Mouse (Mus musculus): ENCODE measurements around the gene Lekr1. TPM values are rescaled to one million over a fixed set of nuclear protein-coding genes. Genes with fewer than 3 reads are reported as not detected.
A peak's percentile ranks its signal among the peaks of the same experiment; 100 is the strongest.

The Lekr1 gene
- polyA plus RNA-seq, 1 experiment from 2014 or later: 3.7 TPM

GRCm38 (mm10) chr3:65658721-65659619 lies 7.1 kb upstream of the Lekr1 start:
- no peaks in the 10 kb centered on the region for H3K9me3 ChIP-seq
- WGBS: under 1% methylated on average over 72 of the region's 72 CpGs

GRCm38 (mm10) chr3:65659620-65659932 lies 6.5 kb upstream of the Lekr1 start:
- H3K27ac ChIP-seq: peak overlapping the region; percentile 93
- DNase-seq (ENCODE audit: low spot score): no peak
- 3% methylated on average over 9 of the region's 9 CpGs for WGBS
- H3K4me1 ChIP-seq (replicated peaks): peaks cover 40% of the 10 kb centered on the region
- peaks cover 42% of the 10 kb centered on the region for H3K27me3 ChIP-seq (ENCODE audit: insufficient read depth, poor library complexity, severe bottlenecking)
- no peaks in the 10 kb centered on the region for H3K9me3 ChIP-seq
- H3K4me3 ChIP-seq: peak overlapping the region; percentile 76
- no peaks in the 10 kb centered on the region for H3K36me3 ChIP-seq

More at GRCm38 (mm10) chr3:65658721-65659619, 7.1 kb upstream of the Lekr1 start:
- Histone ChIP-seq H3K36me3 (no peaks in the 10 kb centered on the region), H3K27me3 (ENCODE audit: insufficient read depth, poor library complexity, severe bottlenecking) (peaks cover 40% of the 10 kb centered on the region), H3K27ac (peak overlapping the region; percentile 93), H3K4me1 (replicated peaks) (peaks cover 40% of the 10 kb centered on the region), H3K4me3 (peak overlapping the region; percentile 76)
- DNase-seq (ENCODE audit: low spot score): peak; percentile 79

GRCm38 (mm10) chr3:65660336-65660735 lies 5.7 kb upstream of the Lekr1 start:
- no peak overlapping the region for H3K4me3 ChIP-seq
- no peaks in the 10 kb centered on the region for H3K9me3 ChIP-seq
- H3K27ac ChIP-seq: no peak overlapping the region
- peaks cover 40% of the 10 kb centered on the region for H3K27me3 ChIP-seq (ENCODE audit: insufficient read depth, poor library complexity, severe bottlenecking)
- DNase-seq (ENCODE audit: low spot score): no peak
- peaks cover 34% of the 10 kb centered on the region for H3K4me1 ChIP-seq (replicated peaks)
- no peaks in the 10 kb centered on the region for H3K36me3 ChIP-seq
- 87% methylated on average over 4 of the region's 4 CpGs for WGBS

GRCm38 (mm10) chr3:65661731-65662130 lies 4.3 kb upstream of the Lekr1 start:
- Histone ChIP-seq H3K9me3 (no peaks in the 10 kb centered on the region), H3K36me3 (no peaks in the 10 kb centered on the region), H3K4me1 (replicated peaks) (peaks cover 40% of the 10 kb centered on the region), H3K27ac (no peak overlapping the region), H3K27me3 (ENCODE audit: insufficient read depth, poor library complexity, severe bottlenecking) (peaks cover 30% of the 10 kb centered on the region), H3K4me3 (no peak overlapping the region)
- WGBS: 83% methylated on average over 3 of the region's 3 CpGs
- DNase-seq (ENCODE audit: low spot score): no peak

- Histone ChIP-seq H3K4me1 (replicated peaks) (peaks cover 26% of the 10 kb centered on the region), H3K27ac (no peak overlapping the region), H3K4me3 (no peak overlapping the region), H3K9me3 (no peaks in the 10 kb centered on the region), H3K36me3 (no peaks in the 10 kb centered on the region), H3K27me3 (ENCODE audit: insufficient read depth, poor library complexity, severe bottlenecking) (peaks cover 17% of the 10 kb centered on the region)
- no peak for DNase-seq (ENCODE audit: low spot score)
- 78% methylated on average over 11 of the region's 11 CpGs for WGBS
Observed at GRCm38 (mm10) chr3:65663176-65663575, 2.9 kb upstream of the Lekr1 start.

- 51% methylated on average over 6 of the region's 6 CpGs for WGBS
- H3K4me3 ChIP-seq: no peak overlapping the region
- H3K9me3 ChIP-seq: no peaks in the 10 kb centered on the region
Observed at GRCm38 (mm10) chr3:65670216-65670615, 4.2 kb downstream of the Lekr1 start.

GRCm38 (mm10) chr3:65673725-65674124 lies 7.7 kb downstream of the Lekr1 start:
- H3K9me3 ChIP-seq: no peaks in the 10 kb centered on the region
- peaks cover 13% of the 10 kb centered on the region for H3K4me1 ChIP-seq (replicated peaks)
- H3K27me3 ChIP-seq (ENCODE audit: insufficient read depth, poor library complexity, severe bottlenecking): no peaks in the 10 kb centered on the region
- no peak overlapping the region for H3K4me3 ChIP-seq
- no peaks in the 10 kb centered on the region for H3K36me3 ChIP-seq
- no peak overlapping the region for H3K27ac ChIP-seq
- DNase-seq (ENCODE audit: low spot score): no peak
- 63% methylated on average over 8 of the region's 8 CpGs for WGBS

More at GRCm38 (mm10) chr3:65670216-65670615, 4.2 kb downstream of the Lekr1 start:
- no peak for DNase-seq (ENCODE audit: low spot score)
- Histone ChIP-seq H3K27me3 (ENCODE audit: insufficient read depth, poor library complexity, severe bottlenecking) (no peaks in the 10 kb centered on the region), H3K36me3 (no peaks in the 10 kb centered on the region), H3K27ac (peak overlapping the region; percentile 45; the same call in 1 of the 2 replicates), H3K4me1 (replicated peaks) (peaks cover 25% of the 10 kb centered on the region)

GRCm38 (mm10) chr3:65680612-65681011 lies 14.6 kb downstream of the Lekr1 start:
- Histone ChIP-seq H3K36me3 (no peaks in the 10 kb centered on the region), H3K27me3 (ENCODE audit: insufficient read depth, poor library complexity, severe bottlenecking) (no peaks in the 10 kb centered on the region), H3K4me3 (no peak overlapping the region), H3K4me1 (replicated peaks) (no peaks in the 10 kb centered on the region), H3K27ac (no peak overlapping the region), H3K9me3 (no peaks in the 10 kb centered on the region)
- DNase-seq (ENCODE audit: low spot score): no peak
- 88% methylated on average over 1 of the region's 1 CpGs for WGBS

- Histone ChIP-seq H3K4me1 (replicated peaks) (0 out of 2 replicates have a peak, but pooled peaks cover 4% of the 10 kb centered on the region), H3K9me3 (no peaks in the 10 kb centered on the region), H3K36me3 (no peaks in the 10 kb centered on the region), H3K27me3 (ENCODE audit: insufficient read depth, poor library complexity, severe bottlenecking) (no peaks in the 10 kb centered on the region), H3K4me3 (no peak overlapping the region), H3K27ac (no peak overlapping the region)
- WGBS: 43% methylated on average over 2 of the region's 2 CpGs
- no peak for DNase-seq (ENCODE audit: low spot score)
Observed at GRCm38 (mm10) chr3:65689705-65690104, 23.7 kb downstream of the Lekr1 start.

GRCm38 (mm10) chr3:65690850-65691249 lies 24.8 kb downstream of the Lekr1 start:
- Histone ChIP-seq H3K4me3 (no peak overlapping the region), H3K36me3 (no peaks in the 10 kb centered on the region), H3K4me1 (replicated peaks) (0 out of 2 replicates have a peak, but pooled peaks cover 4% of the 10 kb centered on the region), H3K9me3 (no peaks in the 10 kb centered on the region), H3K27me3 (ENCODE audit: insufficient read depth, poor library complexity, severe bottlenecking) (no peaks in the 10 kb centered on the region), H3K27ac (no peak overlapping the region)
- DNase-seq (ENCODE audit: low spot score): no peak
- WGBS: 89% methylated on average over 2 of the region's 2 CpGs

- Histone ChIP-seq H3K4me3 (no peak overlapping the region), H3K27ac (no peak overlapping the region), H3K9me3 (no peaks in the 10 kb centered on the region), H3K36me3 (no peaks in the 10 kb centered on the region), H3K4me1 (replicated peaks) (no peaks in the 10 kb centered on the region), H3K27me3 (ENCODE audit: insufficient read depth, poor library complexity, severe bottlenecking) (no peaks in the 10 kb centered on the region)
- no peak for DNase-seq (ENCODE audit: low spot score)
- 79% methylated on average over 1 of the region's 1 CpGs for WGBS
Observed at GRCm38 (mm10) chr3:65699704-65700103, 33.7 kb downstream of the Lekr1 start.

- no peaks in the 10 kb centered on the region for H3K4me1 ChIP-seq (replicated peaks)
- H3K27ac ChIP-seq: no peak overlapping the region
- no peak overlapping the region for H3K4me3 ChIP-seq
- H3K36me3 ChIP-seq: no peaks in the 10 kb centered on the region
- 88% methylated on average over 3 of the region's 3 CpGs for WGBS
- H3K27me3 ChIP-seq (ENCODE audit: insufficient read depth, poor library complexity, severe bottlenecking): no peaks in the 10 kb centered on the region
- no peaks in the 10 kb centered on the region for H3K9me3 ChIP-seq
- no peak for DNase-seq (ENCODE audit: low spot score)
Observed at GRCm38 (mm10) chr3:65714372-65714771, 48.3 kb downstream of the Lekr1 start.

GRCm38 (mm10) chr3:65717406-65717805 lies 51.4 kb downstream of the Lekr1 start:
- no peaks in the 10 kb centered on the region for H3K9me3 ChIP-seq
- H3K4me3 ChIP-seq: no peak overlapping the region
- no peaks in the 10 kb centered on the region for H3K27me3 ChIP-seq (ENCODE audit: insufficient read depth, poor library complexity, severe bottlenecking)
- H3K27ac ChIP-seq: no peak overlapping the region
- no peak for DNase-seq (ENCODE audit: low spot score)
- H3K4me1 ChIP-seq (replicated peaks): no peaks in the 10 kb centered on the region
- WGBS: 82% methylated on average over 2 of the region's 2 CpGs
- H3K36me3 ChIP-seq: no peaks in the 10 kb centered on the region

Measured in hindbrain, embryonic 10.5 days (tissue).